Mouse (Mus musculus) lung, adult 18-20 months (tissue): Measurements from ENCODE around the gene Chn2.

ENCODE experiments used
- DNase-seq, 2 experiments: peaks; one replicate each; pipeline ENCODE4 v3.0.0; 2022; ENCODE audit warnings: mixed read lengths in 2 of 2

Chn2 gene

DNA sequence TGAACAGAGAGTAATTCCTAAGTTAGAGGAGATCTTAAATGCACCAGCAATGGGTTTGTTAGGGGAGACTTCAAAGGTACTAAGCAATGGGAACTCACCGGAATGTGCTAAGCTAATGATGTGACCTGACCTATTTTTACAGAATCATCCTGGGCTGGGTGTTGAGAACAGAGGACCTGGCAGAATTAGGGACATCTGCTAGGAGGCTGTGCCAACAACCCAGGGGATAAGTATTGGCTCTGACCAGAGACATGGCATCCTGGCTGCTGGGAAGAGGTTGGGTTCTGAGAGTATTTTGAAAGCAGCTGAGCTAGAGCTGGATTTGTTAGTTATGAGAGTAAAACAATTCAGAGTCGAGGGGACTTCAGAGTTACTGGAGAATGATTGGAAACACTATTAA, 40.5 kb downstream of the Chn2 start:
- no peak for DNase-seq

DNA sequence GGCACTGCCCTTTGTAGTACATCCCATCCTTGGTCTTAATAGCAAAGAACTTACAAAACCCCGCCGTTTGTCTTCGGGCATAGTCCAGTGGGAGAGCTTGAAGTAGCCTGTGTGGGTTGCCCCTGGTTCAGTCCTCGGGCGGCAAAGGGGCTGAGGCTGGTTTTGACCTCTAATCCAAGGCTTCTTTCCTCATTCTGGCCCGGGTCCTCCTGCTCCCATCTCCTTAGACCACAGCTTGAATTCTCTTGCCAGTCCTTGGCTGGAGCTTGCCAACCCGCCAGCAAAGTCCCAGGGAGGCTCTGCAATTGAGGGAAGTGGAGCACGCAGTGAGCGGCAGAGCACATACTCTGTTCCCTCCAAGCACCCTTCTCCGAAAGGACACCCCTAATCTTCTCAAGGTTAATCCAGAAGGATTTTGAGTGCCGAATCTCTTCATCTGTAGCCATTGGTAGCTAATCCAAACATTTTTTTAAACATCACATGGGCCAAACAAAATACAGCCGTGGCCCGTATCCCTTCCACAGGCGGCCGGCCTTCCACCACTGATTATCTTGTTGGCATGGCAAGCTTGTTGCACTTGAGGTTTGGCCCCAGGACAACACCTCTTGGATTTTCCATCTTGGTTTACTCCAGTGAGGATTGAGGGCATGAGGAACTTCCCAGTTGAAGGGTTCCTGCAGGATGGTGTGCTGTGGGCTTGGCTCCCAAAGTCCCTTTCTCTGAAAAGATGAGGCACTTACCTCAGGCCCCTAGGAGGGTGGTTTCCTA, 41.3 kb downstream of the Chn2 start:
- peak in 1 of 2 experiments; percentile 35 for DNase-seq

DNA sequence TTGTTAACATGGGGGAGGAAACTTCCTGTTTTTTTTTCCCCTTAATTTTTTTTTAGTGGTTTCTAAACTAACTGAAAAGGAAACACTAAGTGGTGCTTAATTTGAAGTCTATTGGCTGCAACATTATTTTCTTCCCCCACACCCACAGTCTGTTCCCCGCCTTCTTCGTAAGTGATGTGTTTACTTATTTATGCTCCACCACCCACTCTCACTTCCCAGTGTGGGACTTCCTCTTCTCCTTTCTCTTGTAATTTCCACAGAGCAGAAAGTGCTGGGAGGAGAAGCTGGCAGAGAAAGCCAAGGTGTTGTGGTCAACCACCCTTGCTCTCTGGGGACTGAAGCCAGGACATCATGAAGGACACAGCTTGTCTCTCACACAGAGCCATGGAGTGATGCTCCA, 43.2 kb downstream of the Chn2 start:
- peak; percentile 59 for DNase-seq

DNA sequence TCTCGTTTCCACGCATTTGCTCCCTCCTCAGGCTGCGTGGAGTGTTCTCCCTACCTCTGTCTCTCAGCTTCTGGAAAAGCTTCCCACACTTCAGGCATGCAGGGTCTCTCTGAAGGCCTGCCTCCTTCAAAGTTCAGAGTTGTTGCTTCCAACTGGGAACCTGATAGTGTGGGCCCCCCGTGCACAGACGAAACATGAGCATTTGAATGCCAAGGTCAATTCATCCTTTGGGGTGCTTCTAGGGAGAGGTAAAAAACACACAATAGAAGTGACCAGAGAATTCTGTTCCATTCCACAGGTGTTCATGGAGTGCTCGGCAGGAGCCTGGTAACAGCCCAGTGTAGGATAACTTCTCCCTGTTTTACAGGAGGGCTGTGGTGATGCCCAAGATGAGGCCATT, 44.7 kb downstream of the Chn2 start:
- no peak for DNase-seq

DNA sequence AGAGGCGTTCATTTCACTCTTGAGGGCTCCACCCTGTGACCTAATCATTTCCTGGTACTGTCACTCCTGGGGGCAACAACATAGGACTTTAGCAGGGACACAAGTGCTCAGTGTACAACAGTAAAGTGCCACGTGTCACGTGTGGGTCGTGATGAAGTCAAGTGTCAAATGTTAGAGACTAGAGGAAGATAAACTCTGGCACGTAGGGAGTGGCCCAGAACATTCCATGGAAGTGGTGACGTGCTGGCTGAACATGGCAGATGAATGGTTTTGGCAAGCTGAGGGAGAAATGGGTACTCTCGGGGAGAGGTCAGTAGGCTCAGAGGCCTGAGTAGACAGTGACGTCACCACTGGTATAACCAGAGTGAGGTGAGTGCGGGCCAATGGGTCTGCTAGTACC, 45.7 kb downstream of the Chn2 start:
- DNase-seq: no peak

DNA sequence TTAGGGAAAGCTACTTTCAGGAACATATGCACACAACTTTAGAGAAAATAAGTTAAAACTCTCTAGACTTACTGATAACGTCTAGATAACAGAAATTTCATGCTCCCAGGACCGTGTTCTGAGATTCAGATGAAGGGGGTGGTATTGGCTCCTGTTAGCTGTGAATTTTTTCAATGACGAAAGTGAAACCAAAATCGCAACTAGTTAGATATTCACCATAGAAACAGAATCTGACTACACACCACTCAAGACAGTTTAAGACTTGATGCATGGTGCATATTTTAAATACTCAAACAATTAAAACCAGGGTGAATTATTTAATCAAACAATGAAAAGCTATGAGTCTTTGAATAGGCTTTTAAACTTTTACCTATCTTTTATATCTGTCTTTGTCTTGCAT, 48.8 kb downstream of the Chn2 start:
- no peak for DNase-seq

DNA sequence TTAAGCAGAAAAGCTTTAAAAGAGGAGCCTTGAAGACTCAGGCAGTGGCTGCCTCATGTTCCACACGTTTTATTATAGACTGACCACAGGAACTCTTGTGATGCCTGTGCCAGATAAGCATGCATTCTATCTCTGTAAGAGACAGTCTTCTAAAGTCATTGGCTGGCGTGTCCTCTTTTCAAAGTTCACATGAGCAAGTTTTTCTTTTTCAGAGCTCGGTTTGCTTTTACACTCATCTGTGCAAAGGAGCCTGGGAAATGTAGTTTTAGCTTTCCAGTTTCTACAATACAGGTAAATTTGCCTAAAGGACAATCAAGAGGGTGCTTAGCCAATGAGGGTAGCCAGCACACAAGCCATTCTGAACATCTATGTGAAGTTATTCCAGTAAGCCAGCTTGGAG, 51.5 kb downstream of the Chn2 start:
- DNase-seq: no peak

DNA sequence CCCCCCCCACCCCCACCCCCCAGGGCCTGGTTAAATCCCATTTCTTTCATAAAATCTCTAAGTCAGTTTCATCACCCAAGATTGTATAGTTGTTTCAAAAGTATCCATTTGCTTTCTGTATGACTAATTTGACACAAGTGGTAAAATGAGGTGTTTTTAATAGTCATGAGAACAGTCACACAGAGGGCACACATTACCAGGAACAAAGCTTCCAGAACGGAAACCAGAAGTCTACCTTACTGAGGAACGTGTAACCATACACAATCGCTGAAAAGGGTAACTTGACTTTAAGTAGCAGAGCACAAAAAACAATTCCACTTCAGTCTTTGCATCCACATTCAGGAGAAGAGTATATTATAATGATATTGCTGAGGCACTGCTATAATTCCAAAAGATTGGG, 53.6 kb downstream of the Chn2 start:
- DNase-seq: no peak

DNA sequence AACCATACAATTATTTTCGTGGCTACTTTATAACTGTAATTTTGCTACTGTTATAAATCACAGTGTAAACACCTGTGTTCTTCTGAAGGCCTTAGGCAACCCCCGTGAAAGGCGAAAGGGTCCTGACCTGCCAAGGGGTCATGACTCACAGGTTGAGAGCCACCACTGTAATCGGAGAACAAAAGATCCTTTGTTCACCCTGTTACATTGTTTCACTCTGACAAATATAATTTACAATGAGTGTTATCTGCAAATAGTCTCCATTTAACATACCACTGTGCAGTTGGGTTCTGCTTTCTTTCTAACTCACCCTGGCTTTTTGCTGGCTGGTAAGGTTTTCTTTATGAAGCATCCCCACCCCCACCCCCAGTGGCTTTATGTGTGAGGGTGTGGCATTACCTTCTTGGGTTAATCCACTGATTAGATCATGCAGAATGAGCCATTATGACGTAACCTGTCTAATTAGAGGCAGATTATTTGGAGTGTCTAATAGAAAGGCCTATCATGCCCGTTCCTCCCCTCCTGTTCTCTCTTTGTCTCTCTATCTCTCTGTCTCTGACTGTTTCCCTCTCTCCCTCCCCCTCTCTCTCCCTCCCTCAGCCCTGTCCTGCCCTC, 56.9 kb downstream of the Chn2 start:
- no peak for DNase-seq

DNA sequence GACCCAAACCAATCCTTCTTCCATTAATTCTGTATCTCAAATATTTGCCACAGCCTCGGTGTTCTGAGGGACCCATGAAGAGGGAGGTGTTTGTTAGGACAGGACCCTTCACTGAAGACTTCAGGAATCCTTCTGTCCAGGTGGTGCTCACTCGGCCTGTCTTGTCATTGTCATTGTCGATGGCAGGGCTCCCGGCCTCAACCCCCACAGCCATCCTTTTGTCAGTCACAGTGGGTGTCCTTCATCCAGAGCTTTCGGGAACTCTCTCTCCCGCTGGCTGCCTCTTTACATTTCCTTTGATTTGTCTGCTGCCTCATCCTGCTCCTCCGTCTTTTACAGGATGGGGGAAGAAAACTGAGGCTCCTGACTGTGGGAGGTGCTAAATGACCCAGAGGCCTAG, 57.5 kb downstream of the Chn2 start:
- DNase-seq: no peak

DNA sequence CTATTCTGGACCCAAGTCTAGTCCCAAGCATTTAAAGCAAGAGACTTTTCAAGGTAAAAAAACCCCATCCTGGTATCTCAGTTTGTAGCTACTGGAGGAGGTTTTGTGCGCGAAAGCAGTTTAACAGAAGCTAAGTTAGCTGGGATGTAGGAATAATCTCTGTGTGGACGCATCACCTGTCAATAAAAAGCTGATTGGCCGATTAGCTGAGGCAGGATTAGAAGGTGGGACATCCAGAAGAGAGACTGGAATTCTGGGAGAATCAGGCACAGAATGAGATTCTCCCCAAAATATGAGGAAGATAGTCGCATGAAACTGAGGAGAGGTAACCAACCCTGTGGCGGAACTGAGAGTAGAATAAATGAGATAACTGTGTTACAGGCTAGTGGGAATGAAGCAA, 59.0 kb downstream of the Chn2 start:
- no peak for DNase-seq

DNA sequence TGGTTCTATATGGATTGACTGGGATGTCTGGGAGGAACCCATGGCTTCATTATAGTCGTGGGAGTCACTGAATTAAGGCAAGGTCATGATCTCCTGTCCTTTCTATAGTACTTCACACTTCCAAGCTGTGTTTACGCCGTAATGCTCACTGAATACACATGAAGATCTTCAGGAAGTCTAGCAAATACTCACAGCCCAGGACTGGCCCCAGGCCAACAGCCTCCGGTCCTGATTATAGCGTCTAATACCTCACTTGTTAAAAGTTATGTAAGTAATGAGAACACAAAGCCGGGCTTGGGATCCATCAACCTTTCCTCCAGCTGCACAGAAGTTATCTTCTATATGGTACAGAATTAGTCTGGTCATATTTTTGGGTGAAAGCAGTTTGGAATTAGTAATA, 60.3 kb downstream of the Chn2 start:
- DNase-seq: peak; percentile 59 to 68

DNA sequence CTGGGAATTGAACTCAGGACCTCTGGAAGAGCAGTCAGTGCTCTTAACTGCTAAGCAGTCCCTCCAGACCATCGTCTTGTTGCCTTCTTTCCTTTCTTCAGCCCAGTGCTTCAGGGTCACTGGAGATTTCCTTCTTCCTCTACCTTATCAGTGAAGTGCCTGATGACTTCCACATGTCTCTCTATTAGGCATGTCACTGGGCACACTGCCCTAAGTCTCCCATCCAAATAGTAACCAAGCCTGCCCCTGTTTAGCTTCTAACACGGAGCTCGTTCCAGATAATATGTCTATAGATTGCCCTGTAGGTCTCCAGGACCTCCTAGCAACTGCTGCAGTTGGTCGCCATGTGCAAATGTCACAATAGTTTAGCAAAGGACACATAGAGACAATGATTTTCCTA, 62.9 kb downstream of the Chn2 start:
- DNase-seq: no peak

DNA sequence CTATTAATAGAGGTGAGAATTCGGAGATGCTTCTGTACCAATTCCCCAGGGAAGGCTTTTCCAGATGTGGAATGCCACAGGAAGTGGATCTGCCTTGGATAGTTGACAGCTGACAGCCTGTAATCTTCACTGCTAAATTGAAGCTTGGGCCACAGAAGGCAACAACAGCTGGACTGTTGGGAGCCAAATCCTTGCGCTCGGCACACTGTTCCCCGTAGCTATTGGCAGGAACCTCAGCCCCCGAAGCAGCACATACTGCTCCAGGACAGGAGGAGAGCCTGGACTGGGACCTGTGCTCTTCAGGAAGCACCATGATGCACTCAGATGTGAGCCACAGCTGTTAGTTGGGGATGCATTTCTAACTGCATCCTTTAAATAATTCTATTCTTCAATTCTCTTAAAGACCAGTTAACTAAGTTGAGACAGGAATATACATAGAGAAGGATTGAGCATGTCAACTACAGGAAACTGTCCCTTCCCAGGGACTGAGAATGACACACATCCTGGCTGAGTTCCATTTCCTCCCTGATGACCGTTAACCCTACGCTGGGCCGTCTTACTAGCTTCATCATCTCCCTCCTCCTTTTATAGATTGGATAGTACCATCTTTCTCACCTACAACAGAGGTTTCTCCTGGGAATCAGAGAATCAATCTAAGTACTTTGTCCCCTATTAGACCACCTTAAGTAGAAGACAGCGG, 64.1 kb downstream of the Chn2 start:
- DNase-seq: no peak

DNA sequence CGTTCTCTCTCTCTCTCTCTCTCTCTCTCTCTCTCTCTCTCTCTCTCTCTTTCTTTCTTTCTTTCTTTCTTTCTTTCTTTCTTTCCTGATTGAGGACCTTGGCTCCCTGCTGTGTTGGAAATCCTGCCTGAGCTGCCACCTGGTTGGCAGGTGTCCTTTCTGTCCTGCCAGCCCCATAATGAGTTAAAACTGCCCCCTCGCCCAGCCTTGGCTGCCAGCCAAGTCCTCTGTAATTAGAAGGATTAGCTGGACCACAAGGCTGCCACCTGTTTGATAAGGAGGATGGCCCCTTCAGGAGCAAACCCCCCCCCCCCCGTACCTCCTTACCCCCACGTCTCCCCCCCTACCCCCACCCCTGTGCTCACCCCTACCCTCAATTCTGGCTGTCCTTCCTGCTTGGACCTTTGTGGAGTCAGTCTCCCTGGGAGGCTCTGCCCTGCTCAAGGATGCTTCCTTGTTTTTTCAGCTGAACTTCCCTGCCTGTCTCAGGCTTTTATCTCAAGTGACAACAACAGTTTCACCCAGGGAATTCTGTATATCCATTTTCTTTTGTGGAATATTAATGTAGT, 72.1 kb downstream of the Chn2 start:
- DNase-seq: no peak

DNA sequence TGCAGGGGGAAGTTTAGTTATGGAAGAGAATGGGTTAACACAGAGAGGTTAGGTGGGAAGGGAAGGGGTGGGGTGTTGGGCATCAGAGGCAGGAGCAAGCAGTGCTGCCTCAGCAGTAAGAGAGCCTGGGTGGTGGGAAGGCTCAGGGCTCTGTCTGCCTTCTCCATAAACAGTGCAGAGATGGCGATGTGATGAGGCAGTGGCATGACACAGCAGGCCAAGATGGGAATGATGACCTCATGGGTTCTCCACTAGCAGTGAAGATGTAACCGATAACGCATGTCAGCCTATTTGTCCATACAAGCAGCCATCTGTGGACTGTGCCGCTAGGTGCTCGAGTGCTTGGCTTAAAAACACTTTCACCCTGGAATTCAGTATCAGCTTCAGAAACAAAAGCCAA, 74.0 kb downstream of the Chn2 start:
- no peak for DNase-seq

DNA sequence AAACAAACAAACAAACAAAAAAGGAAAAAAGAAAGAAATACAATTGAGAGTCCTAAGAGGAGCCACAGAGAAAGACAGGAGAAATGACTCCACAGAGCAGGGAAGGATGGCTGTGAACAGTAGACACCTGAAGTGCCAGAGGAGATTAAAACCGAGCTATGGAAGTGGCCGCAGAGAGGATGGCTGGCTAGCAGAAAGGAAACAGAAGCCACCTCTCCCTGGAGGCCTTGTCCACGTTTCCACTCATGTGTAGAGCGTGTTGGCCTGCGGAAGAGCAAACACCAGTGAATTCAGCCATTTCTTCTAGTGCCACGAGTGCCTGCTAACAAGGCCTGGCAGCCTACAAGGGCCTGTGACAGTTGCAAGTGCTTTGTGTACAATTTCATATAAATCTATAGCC, 75.1 kb downstream of the Chn2 start:
- no peak for DNase-seq

DNA sequence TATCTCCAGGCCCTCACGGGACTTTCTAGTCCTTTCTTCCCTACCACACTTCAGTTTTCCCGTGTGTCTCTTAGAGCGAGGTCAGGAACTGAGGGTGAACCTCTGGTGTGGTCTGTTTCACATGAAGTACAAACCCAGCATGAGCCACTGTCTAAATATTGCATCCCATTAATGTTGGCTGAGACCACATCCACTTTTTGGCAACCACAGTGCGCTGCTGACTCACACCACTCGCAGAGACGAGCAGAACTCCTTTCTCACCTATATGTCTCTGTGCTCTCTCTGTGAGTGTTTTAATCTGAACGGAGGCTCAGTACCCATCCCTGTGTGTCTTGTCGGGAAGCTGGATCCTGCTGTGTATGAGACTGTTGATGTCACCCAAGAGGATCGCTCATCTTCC, 76.9 kb downstream of the Chn2 start:
- peak in 1 of 2 experiments; percentile 16 for DNase-seq

DNA sequence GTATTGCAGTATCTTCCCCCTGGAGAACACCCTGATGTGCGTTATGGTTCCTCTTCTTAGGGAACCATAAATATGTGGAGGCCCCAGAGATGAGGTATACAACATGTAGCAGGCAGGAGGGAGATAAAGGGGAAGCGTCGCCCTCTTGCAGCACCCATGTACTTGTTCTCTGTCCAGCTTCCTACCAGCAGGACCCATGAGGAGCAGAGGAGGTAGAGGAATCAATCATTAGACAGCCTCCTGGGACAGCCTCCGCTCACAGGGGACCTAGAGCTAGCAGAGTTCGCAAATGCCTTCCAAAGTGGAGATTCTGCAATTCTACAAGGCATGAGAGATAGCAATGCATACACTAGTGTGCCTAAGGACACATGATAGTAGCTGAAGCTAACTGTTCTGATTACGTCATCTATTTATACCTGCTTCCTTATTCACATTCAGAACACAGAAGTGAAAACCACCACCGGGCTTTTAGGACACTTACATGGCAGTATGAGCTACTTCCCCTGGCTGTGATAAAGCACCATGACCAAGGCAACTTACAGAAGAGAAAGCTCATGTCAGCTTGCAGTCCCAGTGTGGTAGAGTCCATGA, 77.7 kb downstream of the Chn2 start:
- no peak for DNase-seq

DNA sequence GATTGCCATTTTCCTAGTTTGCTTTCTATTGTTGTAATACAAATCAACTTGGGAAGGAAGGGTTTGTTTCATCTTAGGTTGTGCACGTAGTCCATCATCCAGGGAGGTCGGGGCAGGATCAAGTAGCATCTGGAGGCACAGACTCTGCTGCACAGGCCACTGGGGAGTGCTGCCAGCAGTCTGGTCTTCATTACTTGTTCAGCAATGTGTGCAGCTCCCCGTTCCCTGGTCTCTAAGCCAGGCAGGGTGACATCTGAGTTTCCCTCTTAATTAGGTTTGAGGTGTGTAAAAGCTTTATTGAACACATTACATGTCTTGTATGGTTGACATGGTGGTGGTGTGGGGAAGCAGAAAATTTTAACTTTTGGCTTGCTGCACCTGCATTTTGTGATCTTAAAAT, 79.0 kb downstream of the Chn2 start:
- DNase-seq: no peak

DNA sequence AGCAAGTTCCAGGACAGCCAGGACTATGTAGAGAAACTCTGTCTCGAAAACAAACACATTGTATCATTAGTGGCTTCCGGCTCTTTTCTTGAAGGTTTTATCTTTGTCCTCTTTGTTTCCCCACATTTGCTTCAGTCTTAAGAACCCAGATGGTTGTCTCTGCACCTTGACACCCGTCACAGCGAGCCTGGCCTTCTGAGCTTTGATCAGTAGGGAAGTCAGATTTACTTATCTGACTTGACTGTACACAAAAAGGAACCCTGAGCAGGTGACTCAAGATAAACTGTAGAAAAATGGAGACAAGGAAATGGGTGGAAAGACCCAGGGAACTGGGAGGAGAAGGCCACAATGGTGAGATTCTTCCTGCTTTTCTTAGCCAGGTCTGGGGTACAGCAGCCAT, 79.5 kb downstream of the Chn2 start:
- no peak for DNase-seq

DNA sequence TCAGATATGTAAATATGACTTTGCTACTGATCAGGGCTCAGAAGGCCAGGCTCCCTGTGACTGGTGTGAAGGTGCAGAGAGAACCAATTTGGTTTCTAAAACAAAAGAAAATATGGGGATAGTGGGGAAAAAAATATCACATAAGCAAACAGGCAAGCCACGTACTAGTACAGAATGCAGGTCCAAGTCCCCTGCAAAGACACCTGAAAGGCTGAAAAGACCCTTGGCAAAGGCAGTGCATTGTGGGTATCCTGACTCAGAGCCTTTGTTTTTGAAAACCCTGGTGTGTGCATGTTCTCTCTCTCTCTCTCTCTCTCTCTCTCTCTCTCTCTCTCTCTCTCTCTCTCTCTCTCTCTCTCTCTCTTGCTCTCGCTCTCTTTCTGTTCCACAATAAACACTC, 80.1 kb downstream of the Chn2 start:
- no peak for DNase-seq

DNA sequence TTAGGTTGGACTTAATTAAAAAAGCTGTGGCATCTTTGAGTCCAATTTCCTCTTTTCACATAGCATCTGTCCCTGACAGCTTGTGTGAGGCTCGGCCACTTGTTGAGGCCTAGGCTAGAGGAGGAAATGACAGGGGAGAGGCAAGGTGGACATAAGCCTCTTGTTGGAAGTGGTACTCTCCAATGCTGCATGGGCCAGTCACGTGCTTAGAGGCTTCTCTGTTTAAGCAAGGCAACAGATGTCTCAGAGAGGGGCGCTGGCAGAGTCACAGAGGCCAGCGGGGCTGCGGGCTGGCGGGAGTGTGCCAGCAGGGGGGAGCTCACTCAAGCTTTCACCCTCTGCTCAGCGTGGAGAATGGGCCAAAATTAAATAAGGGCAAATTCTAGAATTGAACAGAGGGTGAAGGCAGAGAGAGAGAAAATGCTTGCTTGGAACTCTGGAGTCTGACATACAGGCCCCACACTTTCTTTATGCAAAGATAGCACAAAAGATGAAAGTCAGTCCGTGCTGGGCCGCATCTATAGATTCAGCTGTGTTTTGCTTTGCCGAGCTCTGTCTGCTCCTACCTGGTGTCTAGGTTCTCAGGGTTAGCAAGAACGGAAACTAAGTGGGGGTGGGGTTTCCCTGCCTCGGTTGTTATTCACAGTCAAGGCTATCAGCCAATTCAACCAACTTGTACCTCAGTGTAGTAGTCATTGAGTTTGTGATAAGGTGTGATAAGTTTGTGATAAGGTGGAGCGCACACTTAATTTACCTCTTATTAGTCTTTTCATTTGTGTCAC, 80.7 kb downstream of the Chn2 start:
- DNase-seq: no peak
